In genomic region chr9:42148816-42149215, GRCm38 (mm10) we compare ENCODE assay signal across 15 mouse cellular contexts.
"Had no signal": no experiment of that assay in that cellular context is flagged by ENCODE, and none has a peak within 500 bp of the region (broad histone marks: within the 10 kb centered on the region; RNA-seq: fewer than 3 reads in every experiment).

No protein-coding gene starts in this region.

- H3K4me1 ChIP-seq: neural tube, embryonic 13.5 days; neural tube, embryonic 15.5 days; stomach, embryonic 15.5 days had no signal

- H3K27me3 ChIP-seq: neural tube, embryonic 13.5 days; neural tube, embryonic 15.5 days; stomach, embryonic 15.5 days had no signal

- H3K9ac ChIP-seq: neural tube, embryonic 13.5 days; neural tube, embryonic 15.5 days; stomach, embryonic 15.5 days had no signal

- H3K9me3 ChIP-seq: neural tube, embryonic 15.5 days; stomach, embryonic 15.5 days had no signal

- H3K27ac ChIP-seq: neural tube, embryonic 13.5 days; neural tube, embryonic 15.5 days; stomach, embryonic 15.5 days; stomach, postnatal 0 days had no signal

- H3K36me3 ChIP-seq: neural tube, embryonic 13.5 days; neural tube, embryonic 15.5 days; stomach, embryonic 15.5 days had no signal

- DNase-seq: right cerebral cortex, adult 18-20 months; right cerebral cortex, postnatal 14 days; right cerebral cortex, postnatal 25 days; right cerebral cortex, postnatal 4 days; spleen, adult 18-20 months; thymus, adult 18-20 months; thymus, adult 2 months; thymus, postnatal 14 days; thymus, postnatal 25 days; thymus, postnatal 36 days; thymus, postnatal 4 days had no signal

- H3K4me2 ChIP-seq: neural tube, embryonic 13.5 days; neural tube, embryonic 15.5 days; stomach, embryonic 15.5 days had no signal

- H3K4me3 ChIP-seq: neural tube, embryonic 13.5 days; neural tube, embryonic 15.5 days; stomach, embryonic 15.5 days had no signal
